Mouse (Mus musculus) right cerebral cortex, adult 18-20 months (tissue): Measurements from ENCODE around the gene Obscn.
"Not testable (repeated sequence)": the region's sequence is repeated elsewhere in the genome, so short reads cannot be mapped to it uniquely, and the experiment has no call there.

Experiments
- DNase-seq: peaks from one replicate; pipeline ENCODE4 v3.0.0; 2022; ENCODE audit warnings: mixed read lengths

Obscn gene

GRCm38 (mm10) chr11:58959186-58959825 is 176.9 kb downstream of the Obscn start:
- DNase-seq = no peak

GRCm38 (mm10) chr11:58958536-58958935 is 177.7 kb downstream of the Obscn start:
- DNase-seq = no peak

- no peak for DNase-seq
Observed at GRCm38 (mm10) chr11:58957226-58957914, 178.8 kb downstream of the Obscn start.

- DNase-seq = no peak
Observed at GRCm38 (mm10) chr11:58955868-58956257, 180.3 kb downstream of the Obscn start.

GRCm38 (mm10) chr11:58955143-58955867 is 180.9 kb downstream of the Obscn start:
- DNase-seq = no peak

- DNase-seq = peak; percentile 94
Observed at GRCm38 (mm10) chr11:58954420-58955142, 181.6 kb downstream of the Obscn start, which contains the start of the genes Hist3h2a and Trim17. TSS of gene Hist3h2a (plus strand) at chr11:58954685. TSS of gene Trim17 (plus strand) at chr11:58954685.

GRCm38 (mm10) chr11:58954170-58954419 is 182.1 kb downstream of the Obscn start:
- not testable (repeated sequence) for DNase-seq

- no peak for DNase-seq
Observed at GRCm38 (mm10) chr11:58953351-58954169, 182.6 kb downstream of the Obscn start.

GRCm38 (mm10) chr11:58951210-58951609 is 185.0 kb downstream of the Obscn start:
- no peak for DNase-seq

GRCm38 (mm10) chr11:58949480-58950431 is 186.4 kb downstream of the Obscn start:
- peak; percentile 85 for DNase-seq

- peak; percentile 86 for DNase-seq
Observed at GRCm38 (mm10) chr11:58948542-58949479, 187.4 kb downstream of the Obscn start, which contains the start of gene Hist3h2ba. TSS of gene Hist3h2ba (plus strand) at chr11:58948920.

GRCm38 (mm10) chr11:58947798-58948528 is 188.2 kb downstream of the Obscn start:
- DNase-seq = peak; percentile 73

- DNase-seq = no peak
Observed at GRCm38 (mm10) chr11:58947306-58947705, 188.9 kb downstream of the Obscn start.
